Mouse (Mus musculus) CH12.LX (cell line): ENCODE results near the gene Gm17455. TPM values are rescaled to one million over a fixed set of nuclear protein-coding genes. Genes with fewer than 3 reads are reported as not detected.

Experiments
- DNase-seq: peaks from one replicate; pipeline ENCODE4 v3.0.0-alpha.2; 2013; ENCODE audit errors: extremely low read depth
- H3K27ac ChIP-seq: 2 replicates; pipeline ENCODE4 v1.5.1; 2012; ENCODE audit warnings: low read depth, mild to moderate bottlenecking, control low read depth, moderate library complexity; ENCODE audit not compliant: insufficient read depth
- H3K27me3 ChIP-seq: replicated peaks from 2 replicates; pipeline ENCODE3; 2012; ENCODE audit warnings: inconsistent platforms
- H3K36me3 ChIP-seq, 2 experiments: replicated peaks in 1 of 2; 2 replicates each; pipeline versions ENCODE3 to v1.6.1; 2012; ENCODE audit warnings: inconsistent platforms in 1 of 2, low read length in 1 of 2, mild to moderate bottlenecking in 1 of 2, mixed read lengths in 1 of 2, moderate library complexity in 1 of 2; ENCODE audit not compliant: control insufficient read depth in 1 of 2, insufficient read depth in 1 of 2
- H3K4me1 ChIP-seq, 2 experiments: 2 replicates each; pipeline ENCODE4 v1.6.1; 2012; ENCODE audit warnings: inconsistent platforms in 1 of 2, moderate library complexity in 1 of 2; ENCODE audit not compliant: insufficient read depth in 2 of 2, control insufficient read depth in 1 of 2
- H3K4me2 ChIP-seq: 2 replicates; pipeline ENCODE4 v1.6.1; 2012; ENCODE audit warnings: low read depth, mild to moderate bottlenecking, control low read depth; ENCODE audit not compliant: poor library complexity, insufficient read depth, severe bottlenecking
- H3K4me3 ChIP-seq, 3 experiments: fragments of 150-350 bp in 1 of 3; sonication (generic) in 1 of 3; replicated peaks in 1 of 3; 2 replicates each; pipeline versions ENCODE3 to v1.5.1; 2011 to 2012; ENCODE audit warnings: low read depth in 2 of 3, low read length in 2 of 3, mild to moderate bottlenecking in 2 of 3, moderate library complexity in 2 of 3, control low read depth in 1 of 3, improper control_type of control experiment in 1 of 3, inconsistent platforms in 1 of 3, mixed read lengths in 1 of 3; ENCODE audit not compliant: poor library complexity in 1 of 3
- H3K79me2 ChIP-seq: replicated peaks from 2 replicates; pipeline ENCODE4 v1.6.1; 2012; ENCODE audit warnings: mild to moderate bottlenecking, moderate library complexity; ENCODE audit not compliant: control insufficient read depth, poor library complexity, insufficient read depth, severe bottlenecking; ENCODE audit errors: extremely low read depth
- H3K9ac ChIP-seq: 2 replicates; pipeline ENCODE4 v1.6.1; 2012; ENCODE audit warnings: low read depth, mild to moderate bottlenecking, control low read depth, moderate library complexity; ENCODE audit not compliant: insufficient read depth
- H3K9me3 ChIP-seq: replicated peaks from 2 replicates; pipeline ENCODE3; 2012; ENCODE audit warnings: low read length, inconsistent platforms, mixed read lengths
- CHD1 ChIP-seq: IDR thresholded peaks from 2 replicates; pipeline ENCODE4 v1.6.1; 2012; ENCODE audit warnings: low read depth, low read length, improper control_type of control experiment, inconsistent platforms
- CTCF ChIP-seq, 2 experiments: IDR thresholded peaks in 1 of 2; conservative IDR thresholded peaks in 1 of 2; 2 replicates each; pipeline ENCODE4 v1.5.1; 2011 to 2012; ENCODE audit warnings: low read depth in 2 of 2, low read length in 2 of 2, improper control_type of control experiment in 1 of 2, inconsistent platforms in 1 of 2, mild to moderate bottlenecking in 1 of 2, moderate library complexity in 1 of 2
- EP300 ChIP-seq: IDR thresholded peaks from 2 replicates; pipeline ENCODE4 v1.6.1; 2011; ENCODE audit warnings: low read length, improper control_type of control experiment
- ETS1 ChIP-seq: conservative IDR thresholded peaks from 2 replicates; pipeline ENCODE4 v1.6.1; 2012; ENCODE audit warnings: low read depth, mild to moderate bottlenecking, inconsistent platforms, low read length, improper control_type of control experiment, moderate library complexity
- GABPA ChIP-seq: IDR thresholded peaks from 2 replicates; pipeline ENCODE4 v1.6.1; 2012; ENCODE audit warnings: low read depth, low read length, improper control_type of control experiment, inconsistent platforms; ENCODE audit not compliant: insufficient replicate concordance
- HCFC1 ChIP-seq: IDR thresholded peaks from 2 replicates; pipeline ENCODE4 v1.6.1; 2012; ENCODE audit warnings: low read depth, mild to moderate bottlenecking, inconsistent platforms, low read length, improper control_type of control experiment
- JUN ChIP-seq: IDR thresholded peaks from 2 replicates; pipeline ENCODE4 v1.6.1; 2011; ENCODE audit warnings: low read depth, mild to moderate bottlenecking, low read length, improper control_type of control experiment, moderate library complexity; ENCODE audit not compliant: insufficient read depth
- MAZ ChIP-seq: IDR thresholded peaks from 2 replicates; pipeline ENCODE4 v1.6.1; 2012; ENCODE audit warnings: low read depth, mild to moderate bottlenecking, inconsistent platforms, low read length, improper control_type of control experiment, moderate library complexity
- MEF2A ChIP-seq: IDR thresholded peaks from 2 replicates; pipeline ENCODE4 v1.6.1; 2014; ENCODE audit warnings: low read depth, mild to moderate bottlenecking, inconsistent platforms, low read length, improper control_type of control experiment, borderline replicate concordance
- MXI1 ChIP-seq: IDR thresholded peaks from 2 replicates; pipeline ENCODE4 v1.6.1; 2011; ENCODE audit warnings: mild to moderate bottlenecking, low read depth, low read length, improper control_type of control experiment
- NELFE ChIP-seq: IDR thresholded peaks from 2 replicates; pipeline ENCODE4 v1.6.1; 2011; ENCODE audit warnings: low read depth, low read length, improper control_type of control experiment
- PAX5 ChIP-seq: IDR thresholded peaks from 2 replicates; pipeline ENCODE4 v1.6.1; 2012; ENCODE audit warnings: low read length, inconsistent platforms, mixed read lengths
- POLR2A ChIP-seq: IDR thresholded peaks from 2 replicates; pipeline ENCODE4 v1.6.1; 2011; ENCODE audit warnings: low read depth, mild to moderate bottlenecking, improper control_type of control experiment, low read length
- RAD21 ChIP-seq: IDR thresholded peaks from 2 replicates; pipeline ENCODE4 v1.6.1; 2011; ENCODE audit warnings: low read depth, mild to moderate bottlenecking, low read length, improper control_type of control experiment, moderate library complexity
- RCOR1 ChIP-seq: conservative IDR thresholded peaks from 2 replicates; pipeline ENCODE4 v1.6.1; 2012; ENCODE audit warnings: low read depth, mild to moderate bottlenecking, inconsistent platforms, low read length, improper control_type of control experiment
- SIN3A ChIP-seq: IDR thresholded peaks from 2 replicates; pipeline ENCODE4 v1.6.1; 2012; ENCODE audit warnings: low read length, improper control_type of control experiment, inconsistent platforms
- SMC3 ChIP-seq: IDR thresholded peaks from 2 replicates; pipeline ENCODE4 v1.6.1; 2011; ENCODE audit warnings: low read depth, low read length, improper control_type of control experiment
- TBP ChIP-seq: conservative IDR thresholded peaks from 2 replicates; pipeline ENCODE4 v1.6.1; 2011; ENCODE audit warnings: low read depth, low read length, improper control_type of control experiment
- TCF12 ChIP-seq: IDR thresholded peaks from 2 replicates; pipeline ENCODE4 v1.6.1; 2014; ENCODE audit warnings: low read depth, mild to moderate bottlenecking, inconsistent platforms, low read length, improper control_type of control experiment
- UBTF ChIP-seq: IDR thresholded peaks from 2 replicates; pipeline ENCODE4 v1.6.1; 2012; ENCODE audit warnings: low read depth, mild to moderate bottlenecking, inconsistent platforms, low read length, improper control_type of control experiment, moderate library complexity
- ZKSCAN1 ChIP-seq: IDR thresholded peaks from 2 replicates; pipeline ENCODE4 v1.6.1; 2012; ENCODE audit warnings: low read depth, inconsistent platforms, low read length, improper control_type of control experiment, borderline replicate concordance
- ZMIZ1 ChIP-seq: IDR thresholded peaks from 2 replicates; pipeline ENCODE4 v1.6.1; 2012; ENCODE audit warnings: low read depth, mild to moderate bottlenecking, inconsistent platforms, low read length, improper control_type of control experiment
- dilution Hi-C: fragments of 300-500 bp; cut with MboI; formaldehyde crosslinking; loops from 2 replicates; pipeline ENCODE4 v1.14.3; 2020; ENCODE audit warnings: low sequenced_read_pairs; ENCODE audit not compliant: extremely low pct_unique_long_range_greater_than_20kb, extremely low pct_ligation_motif_present
- in situ Hi-C: fragments of 300-500 bp; cut with MboI; formaldehyde crosslinking; loops from 3 replicates; pipeline ENCODE4 v1.14.3; 2019; ENCODE audit warnings: low sequenced_read_pairs, low pct_ligation_motif_present, low pct_unique_long_range_greater_than_20kb, mixed read lengths
- polyA plus RNA-seq: library from polyadenylated mRNA; unstranded; fragments of >175 nt; gene quantifications from 2 replicates; pipeline ENCODE4 v1.2.1, GENCODE M21; 2012; ENCODE audit warnings: low read depth; ENCODE audit not compliant: insufficient read length
- total RNA-seq, 2 experiments: library from RNA; depleted of rRNA; stranded (reverse); fragments of 300-350 nt in 1 of 2; fragments of >200 nt in 1 of 2; gene quantifications; 2 replicates each; pipeline ENCODE4 v1.2.3; 2012 to 2014

Gene Gm17455
- total and polyA plus RNA-seq, 3 experiments = not detected

DNA sequence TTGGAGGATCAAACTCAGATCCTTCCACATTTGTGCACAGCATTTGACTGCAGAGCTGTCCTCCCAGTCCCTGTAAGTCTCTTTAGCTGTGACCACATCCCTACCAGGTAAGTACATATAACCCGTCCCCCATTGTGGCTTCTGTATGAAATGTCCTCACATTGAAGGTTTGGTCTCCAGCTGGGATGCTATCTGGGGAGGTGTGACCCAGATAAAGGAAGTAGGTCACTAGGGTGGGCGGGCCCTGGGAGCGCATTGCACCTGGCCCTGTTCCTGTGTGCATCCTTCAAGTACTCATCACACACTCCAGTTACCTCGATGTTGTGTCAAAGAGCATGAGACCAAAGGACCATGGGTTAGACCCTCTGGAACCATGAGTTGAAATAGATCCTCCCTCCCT, 42.8 kb downstream of the Gm17455 start:
- Histone ChIP-seq H3K9me3 (peaks cover 10% of the 10 kb centered on the region), H3K4me1 (peaks cover 9% of the 10 kb centered on the region in 2 experiments; a peak in 3 of 4 replicates), H3K36me3 (no peaks in the 10 kb centered on the region), H3K9ac (no peak overlapping the region), H3K79me2 (no peaks in the 10 kb centered on the region), H3K4me2 (no peak overlapping the region), H3K27me3 (peaks cover 24% of the 10 kb centered on the region), H3K27ac (no peak overlapping the region), H3K4me3 (no peak overlapping the region)
- no peak for DNase-seq
- dilution Hi-C loops (no loop called here), in situ Hi-C loops (no loop called here)
- no peak for TF ChIP-seq SMC3
- TF ChIP-seq ETS1 = no peak
- TF ChIP-seq CHD1 = no peak
- no peak for TF ChIP-seq PAX5
- TF ChIP-seq RCOR1 = no peak
- no peak for TF ChIP-seq MXI1
- TF ChIP-seq TCF12 = no peak
- no peak for TF ChIP-seq NELFE
- no peak for TF ChIP-seq MEF2A
- no peak for TF ChIP-seq HCFC1
- no peak for TF ChIP-seq SIN3A
- TF ChIP-seq EP300 = no peak
- no peak for TF ChIP-seq RAD21
- TF ChIP-seq JUN = no peak

DNA sequence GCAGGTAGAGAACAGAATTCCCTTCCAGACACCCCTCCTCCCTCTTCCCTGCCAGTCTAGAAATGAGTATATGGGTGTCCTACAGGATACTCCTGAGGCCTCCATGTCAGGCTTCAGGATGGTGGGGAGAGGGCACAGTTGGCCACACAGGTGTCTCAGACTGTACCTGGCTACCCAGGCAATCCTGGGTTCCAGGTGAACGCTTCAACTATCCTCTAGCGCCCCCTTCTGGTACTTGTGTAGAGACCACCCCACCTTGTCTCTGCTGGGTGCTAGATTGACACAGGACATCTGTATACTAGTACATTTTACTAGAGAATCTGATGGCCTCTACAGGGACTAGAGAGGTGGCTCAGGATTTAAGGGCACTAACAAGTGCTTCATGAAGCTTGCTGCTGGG, 43.6 kb downstream of the Gm17455 start:
- Histone ChIP-seq H3K36me3 (no peaks in the 10 kb centered on the region), H3K79me2 (no peaks in the 10 kb centered on the region), H3K9ac (no peak overlapping the region), H3K4me2 (no peak overlapping the region), H3K27me3 (peaks cover 30% of the 10 kb centered on the region), H3K4me3 (no peak overlapping the region), H3K27ac (no peak overlapping the region), H3K9me3 (peaks cover 10% of the 10 kb centered on the region), H3K4me1 (peaks cover 9% of the 10 kb centered on the region in 2 experiments; a peak in 3 of 4 replicates)
- dilution Hi-C loops (no loop called here), in situ Hi-C loops (no loop called here)
- DNase-seq = peak; percentile 46
- peak; percentile 76 for TF ChIP-seq RAD21
- peak; percentile 71 for TF ChIP-seq SMC3
- TF ChIP-seq ZKSCAN1 = no peak
- no peak for TF ChIP-seq TCF12
- TF ChIP-seq TBP = no peak
- TF ChIP-seq NELFE = no peak
- no peak for TF ChIP-seq POLR2A
- peak; percentile 58 to 73 for TF ChIP-seq CTCF (conservative IDR thresholded peaks at IDR 0.05 in 1 of 2, IDR thresholded peaks at IDR 0.05 in 1 of 2; ENCODE audit: low read depth in 2 of 2, low read length in 2 of 2)
- TF ChIP-seq PAX5 = no peak
- TF ChIP-seq MEF2A = no peak
- TF ChIP-seq ZMIZ1 = no peak
- TF ChIP-seq ETS1 = no peak
- TF ChIP-seq EP300 = no peak
- no peak for TF ChIP-seq HCFC1
- no peak for TF ChIP-seq CHD1
- TF ChIP-seq MAZ = no peak
- TF ChIP-seq GABPA = no peak
- TF ChIP-seq UBTF = no peak
